Mouse (Mus musculus) liver, postnatal 0 days (tissue): ENCODE measurements around the gene Macrod1.

Source experiments
- CTCF ChIP-seq: sonication (generic); IDR thresholded peaks from 2 replicates; pipeline ENCODE4 v1.5.1; 2016; ENCODE audit warnings: antibody characterized with exemption, low read depth
- EP300 ChIP-seq: IDR thresholded peaks from 2 replicates; pipeline ENCODE4 v1.6.1; 2016; ENCODE audit warnings: antibody characterized with exemption, low read depth, mild to moderate bottlenecking

DNA sequence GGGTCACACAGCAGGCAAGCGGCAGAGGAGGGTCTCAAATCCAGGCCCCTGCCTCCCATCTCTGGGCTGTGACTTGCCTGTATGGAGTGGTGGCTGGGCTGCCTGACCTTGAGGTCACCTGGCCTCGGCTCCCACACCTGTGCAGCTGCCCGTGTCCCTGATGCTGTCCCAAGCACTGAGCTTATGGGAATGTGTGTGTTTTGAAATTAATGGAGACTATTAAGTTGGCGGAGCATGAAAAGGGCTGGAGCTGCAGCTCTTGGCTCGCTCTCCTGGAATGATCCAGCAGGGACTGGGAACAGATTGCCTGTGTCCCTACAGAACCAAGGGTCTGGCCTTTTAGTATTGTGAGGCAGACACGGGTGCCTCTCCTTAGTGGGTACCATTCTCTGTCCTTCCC is 15.6 kb downstream of the Macrod1 start:
- TF ChIP-seq EP300 (no peak), CTCF (no peak)
